Mouse (Mus musculus) cerebellum, adult 11 months (tissue): Measurements from ENCODE around the gene Ptges2.
A peak's percentile ranks its signal among the peaks of the same experiment; 100 is the strongest.

Source experiments
- DNase-seq: peaks from one replicate; pipeline ENCODE4 v3.0.0; 2022

The Ptges2 gene

DNA sequence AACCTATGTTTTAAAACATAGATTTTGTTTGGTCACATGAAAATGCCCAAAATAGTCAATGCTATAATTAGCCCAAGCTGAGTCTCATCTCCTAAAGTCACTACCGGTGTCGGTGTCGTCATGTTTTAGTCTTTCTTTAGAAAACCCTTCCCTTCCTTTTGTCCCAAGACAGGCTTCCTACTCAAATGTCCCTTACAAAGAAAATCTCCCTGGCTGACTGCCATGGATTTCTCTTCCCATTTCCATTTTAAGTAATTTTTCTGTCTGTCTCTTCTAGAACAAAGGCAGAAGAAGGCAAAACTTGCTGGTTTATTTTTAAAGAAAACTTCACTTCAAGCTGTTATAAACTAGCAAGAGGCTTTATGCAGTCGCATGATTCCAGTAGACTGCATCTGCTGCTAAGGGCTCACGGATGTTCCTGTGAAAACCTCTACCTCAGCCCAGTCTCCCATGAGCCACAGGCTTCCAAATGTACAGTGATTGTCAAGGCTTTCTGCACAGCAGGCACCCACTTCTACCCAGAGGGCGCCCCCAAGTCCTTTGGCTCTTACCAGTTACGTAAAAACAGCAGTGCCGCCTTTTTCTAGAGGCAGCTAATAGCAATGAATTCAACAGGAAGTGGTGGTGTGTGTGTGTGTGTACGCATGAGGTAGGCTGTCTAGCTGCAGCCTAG lies 51.7 kb downstream of the Ptges2 start:
- DNase-seq: no peak

DNA sequence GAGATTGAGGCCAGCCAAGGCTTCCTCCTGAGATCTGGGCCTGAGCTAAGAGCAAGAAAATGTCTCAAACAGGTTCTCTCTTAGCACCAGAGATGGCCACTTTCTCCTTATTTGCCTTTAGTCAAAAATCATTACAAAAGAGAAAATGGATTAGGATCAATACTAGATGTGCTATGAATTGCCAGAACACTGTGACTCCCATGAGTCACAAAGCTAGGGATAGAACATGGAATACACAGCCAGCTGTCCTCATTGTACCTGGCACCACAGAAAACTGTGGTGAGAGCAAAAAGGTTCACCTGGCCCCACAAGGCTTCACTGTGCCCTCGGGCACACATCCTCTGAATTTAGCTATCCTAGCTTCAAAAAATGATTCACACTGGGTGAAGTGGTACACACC lies 52.8 kb downstream of the Ptges2 start:
- no peak for DNase-seq

DNA sequence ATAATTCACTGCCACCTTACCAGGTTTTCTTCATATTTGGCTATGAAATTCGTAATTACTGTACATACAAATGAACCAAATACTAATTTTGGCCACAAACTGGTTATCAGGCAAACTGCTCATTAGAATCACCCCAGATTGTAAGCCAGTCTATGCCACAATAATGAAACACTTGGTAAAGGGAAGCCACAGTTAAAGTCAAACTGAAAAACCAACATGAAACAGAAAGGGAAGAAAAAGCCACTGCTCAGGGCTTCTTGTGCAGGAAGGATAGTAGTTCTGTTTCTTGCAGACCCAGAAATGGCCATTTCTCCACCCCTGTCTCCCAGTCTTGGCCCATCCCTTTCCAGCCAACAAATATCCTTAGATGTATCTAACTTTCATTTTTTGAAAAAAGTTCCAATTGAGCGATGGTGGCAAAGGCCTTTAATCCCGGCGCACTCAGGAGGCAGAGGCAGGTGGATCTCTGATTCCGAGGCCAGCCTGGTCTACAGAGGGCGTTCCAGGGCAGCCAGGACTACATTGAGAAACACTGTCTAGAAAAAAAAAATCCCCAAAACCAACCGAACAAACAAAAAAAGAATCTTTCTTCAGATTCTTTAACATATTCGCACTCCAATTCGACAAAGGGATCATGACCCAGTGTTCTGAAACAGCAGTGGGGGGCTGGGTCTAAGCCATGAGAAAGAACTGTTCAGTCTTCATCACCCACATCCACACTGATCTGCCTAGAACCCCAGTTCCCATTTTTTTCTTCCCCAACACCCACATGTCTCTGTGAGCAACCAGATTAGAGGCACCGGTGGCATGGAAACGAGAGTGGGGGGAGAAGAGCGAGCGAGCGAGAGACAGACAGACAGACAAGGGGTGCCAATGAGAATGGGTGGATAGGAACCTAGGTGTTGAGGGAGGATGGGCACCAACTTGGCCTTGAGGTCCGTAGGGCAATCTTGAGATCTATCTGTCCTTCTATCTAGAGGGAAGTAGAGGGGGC lies 54.4 kb downstream of the Ptges2 start, which contains the start of gene Naif1:
Gene Naif1 (plus strand): TSS at position 697 of the 994 bp plus-strand sequence.
- no peak for DNase-seq

- DNase-seq: peak; percentile 98
Measured at GRCm38 (mm10) chr2:32450881-32451844, 55.5 kb downstream of the Ptges2 start, which contains the start of gene Slc25a25. Gene Slc25a25, minus strand, starts transcription at chr2:32451445.

DNA sequence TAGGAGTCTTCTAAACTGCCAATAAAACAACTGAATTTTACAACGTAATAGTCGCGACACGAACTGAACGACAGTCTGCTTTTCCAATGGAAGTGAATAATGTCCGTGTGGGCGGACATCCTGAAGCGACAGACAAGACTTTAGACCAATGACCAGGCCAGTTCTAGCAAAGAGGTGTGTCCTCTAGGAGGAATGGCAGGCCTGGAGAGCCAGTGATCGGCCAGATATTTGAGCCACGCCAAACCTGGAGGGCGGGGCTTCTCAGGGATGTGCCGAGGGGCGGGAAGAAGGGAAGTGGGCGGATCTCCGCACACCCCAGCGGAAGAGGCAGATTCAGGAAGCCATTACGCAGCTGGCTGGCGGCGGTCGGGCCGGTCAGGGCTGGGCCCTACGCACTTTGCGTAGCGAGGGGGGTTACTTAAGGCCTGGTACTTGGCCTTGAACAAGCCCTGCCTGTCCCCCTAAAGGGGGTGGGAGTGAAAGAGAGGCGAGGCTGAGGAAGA lies 56.2 kb downstream of the Ptges2 start:
- peak; percentile 99 for DNase-seq

GRCm38 (mm10) chr2:32452441-32452971 lies 56.8 kb downstream of the Ptges2 start:
- DNase-seq: peak; percentile 58

GRCm38 (mm10) chr2:32453641-32454303 lies 58.1 kb downstream of the Ptges2 start:
- DNase-seq: no peak

GRCm38 (mm10) chr2:32454633-32455032 lies 58.9 kb downstream of the Ptges2 start:
- DNase-seq: no peak

- DNase-seq: no peak
Measured at GRCm38 (mm10) chr2:32455101-32455500, 59.4 kb downstream of the Ptges2 start.
